Mouse (Mus musculus): Measurements from ENCODE around the gene Cyth3.
A peak's percentile ranks its signal among the peaks of the same experiment; 100 is the strongest.

Cyth3 gene

GRCm38 (mm10) chr5:143635358-143635757 lies 13.1 kb downstream of the Cyth3 start:
- no peak for DNase-seq (ENCODE audit: low spot score in 2 of 2)

GRCm38 (mm10) chr5:143636173-143636572 lies 13.9 kb downstream of the Cyth3 start:
- no peak for DNase-seq (ENCODE audit: low spot score in 2 of 2)

DNA sequence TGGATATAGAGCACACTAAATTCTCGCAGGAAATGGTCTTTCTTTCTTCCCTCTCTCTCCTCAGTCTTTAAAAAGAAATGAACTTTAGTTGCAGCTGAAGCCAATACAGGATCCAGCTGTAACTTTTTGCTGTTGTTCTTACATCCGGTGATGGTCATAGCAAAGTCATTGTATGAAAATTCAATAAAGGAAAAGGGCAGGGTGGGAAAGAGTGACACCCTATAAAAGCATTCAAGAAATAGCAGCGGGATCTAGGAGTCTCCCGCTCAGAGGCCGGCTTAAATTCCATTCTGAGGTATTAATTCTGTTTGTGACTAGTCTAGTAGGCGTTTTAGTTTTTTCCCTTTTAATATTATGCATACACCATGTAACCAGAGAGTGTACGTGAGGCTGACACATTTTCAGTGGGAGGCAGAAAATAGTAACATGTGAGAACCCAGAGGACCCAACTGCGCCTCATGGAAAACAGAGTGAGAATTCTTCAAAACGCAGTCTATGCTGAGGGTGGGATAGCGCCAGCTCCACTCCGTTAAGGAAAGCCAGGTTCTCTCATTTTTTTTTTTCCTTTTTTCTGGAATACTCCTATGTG lies 15.7 kb downstream of the Cyth3 start:
- DNase-seq (ENCODE audit: low spot score in 2 of 2): no peak

DNA sequence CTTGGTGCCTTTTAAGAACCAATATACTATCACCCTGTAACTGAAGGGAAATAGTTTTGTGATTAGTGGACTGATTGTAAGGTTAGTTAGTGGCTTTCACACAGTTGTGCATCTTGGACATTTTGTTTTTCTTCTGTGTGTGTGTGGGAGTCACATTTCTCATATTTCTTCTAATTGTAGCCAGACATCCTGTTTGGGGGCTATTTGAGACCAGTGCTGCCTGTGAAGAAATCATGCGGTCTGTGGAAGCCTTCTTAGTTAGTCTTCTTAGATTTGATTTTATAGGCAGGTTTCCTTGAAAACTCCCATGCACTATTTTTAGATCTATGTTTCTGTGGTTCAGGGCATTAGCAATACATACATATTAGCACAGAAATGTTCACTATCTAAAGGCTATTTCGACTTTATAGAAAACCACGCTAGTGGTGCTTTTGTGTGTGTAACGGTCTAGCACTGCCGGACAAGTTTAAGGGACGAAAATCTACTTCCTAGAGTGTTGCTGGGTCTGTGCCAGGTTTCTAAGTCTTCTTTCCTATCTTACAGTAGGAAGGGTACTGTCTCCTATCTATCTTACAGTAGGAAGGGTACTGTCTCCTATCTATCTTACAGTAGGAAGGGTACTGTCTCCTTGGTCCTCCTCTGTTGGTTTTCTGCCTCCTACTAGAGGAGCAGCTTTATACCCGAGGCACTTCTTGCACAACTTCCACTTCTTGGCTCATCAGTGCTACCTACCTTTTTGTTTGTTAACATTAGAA lies 16.4 kb downstream of the Cyth3 start:
- no peak for DNase-seq (ENCODE audit: low spot score in 2 of 2)

DNA sequence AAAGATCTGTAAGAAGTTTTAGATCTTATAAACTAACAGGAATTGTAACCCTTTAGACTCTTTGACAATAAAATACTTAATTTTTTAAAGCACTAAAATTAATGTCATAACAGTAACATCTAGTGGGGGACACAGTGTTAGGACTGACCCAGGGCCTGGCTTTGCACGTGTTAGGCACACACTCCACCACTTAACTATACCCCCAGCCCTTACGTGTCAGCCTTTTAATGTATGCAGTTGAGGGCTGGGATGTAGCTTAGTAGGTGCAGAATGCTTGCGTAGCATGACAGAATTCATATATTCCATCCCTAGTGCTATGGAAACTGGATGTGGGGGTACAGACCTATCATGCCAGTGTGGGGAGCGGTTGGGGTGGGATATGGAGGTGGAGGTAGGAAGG lies 17.1 kb downstream of the Cyth3 start:
- DNase-seq (ENCODE audit: low spot score in 2 of 2): no peak

DNA sequence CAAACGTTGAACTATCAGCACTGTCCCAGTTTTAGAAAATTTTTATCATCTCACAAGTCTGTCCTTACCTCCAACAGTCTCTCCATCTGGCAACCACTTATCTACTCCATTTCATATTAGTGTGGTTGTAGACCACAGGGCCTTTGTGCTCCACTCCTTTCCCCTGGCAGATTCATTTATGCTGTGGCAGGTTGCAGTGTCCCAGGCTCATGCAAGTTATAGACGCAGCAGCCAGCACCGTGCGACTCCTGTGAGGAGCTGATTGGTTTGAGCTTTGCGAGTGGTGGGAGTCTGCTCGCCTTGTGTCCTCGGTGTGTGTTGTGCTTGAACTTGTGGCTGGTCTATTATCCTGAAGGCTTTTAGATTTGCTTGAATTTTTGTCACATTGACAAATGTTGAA lies 17.6 kb downstream of the Cyth3 start:
- no peak for DNase-seq (ENCODE audit: low spot score in 2 of 2)

DNA sequence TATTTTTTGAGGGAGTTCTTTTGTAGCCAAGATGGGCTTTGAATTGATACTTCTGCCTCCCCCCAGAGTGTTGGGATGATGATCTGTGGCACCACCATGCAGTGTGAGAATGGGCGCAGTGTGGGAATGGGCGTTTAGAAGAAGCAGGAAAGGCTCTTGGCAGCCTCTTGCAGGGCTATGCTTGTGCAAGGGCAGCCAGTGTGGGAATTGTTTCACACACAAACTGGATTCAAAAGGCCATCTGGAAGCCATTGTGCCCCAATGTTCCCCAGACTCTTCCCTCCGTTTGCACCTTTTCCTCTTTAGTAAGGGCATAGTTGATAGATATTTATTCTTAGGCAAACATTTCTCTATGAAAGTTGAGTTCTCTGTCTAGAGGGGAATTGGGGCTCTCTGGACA lies 19.3 kb downstream of the Cyth3 start:
- DNase-seq (ENCODE audit: low spot score in 2 of 2): no peak

- DNase-seq (ENCODE audit: low spot score in 2 of 2): no peak
Measured at GRCm38 (mm10) chr5:143642262-143642831, 20.1 kb downstream of the Cyth3 start.

DNA sequence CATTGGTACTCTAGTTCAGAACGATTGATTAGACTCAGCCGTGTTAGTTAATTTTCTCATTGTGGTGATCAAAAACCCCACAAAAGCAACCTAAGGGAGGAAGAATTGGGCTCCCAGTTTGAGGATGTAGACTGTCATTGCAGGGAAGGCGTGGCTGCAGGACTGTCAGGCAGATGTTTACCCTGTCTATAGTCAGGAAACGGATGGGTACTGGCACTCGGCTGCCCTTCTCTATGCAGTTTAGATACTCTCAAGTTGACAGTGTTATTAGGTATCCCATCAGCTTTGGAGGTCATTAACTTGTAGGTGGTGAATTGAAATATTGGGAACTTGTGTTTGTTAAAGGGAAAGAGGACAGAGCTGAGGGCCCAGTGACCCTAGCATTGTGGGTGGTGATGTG lies 23.7 kb downstream of the Cyth3 start:
- DNase-seq (ENCODE audit: low spot score in 2 of 2): no peak

DNA sequence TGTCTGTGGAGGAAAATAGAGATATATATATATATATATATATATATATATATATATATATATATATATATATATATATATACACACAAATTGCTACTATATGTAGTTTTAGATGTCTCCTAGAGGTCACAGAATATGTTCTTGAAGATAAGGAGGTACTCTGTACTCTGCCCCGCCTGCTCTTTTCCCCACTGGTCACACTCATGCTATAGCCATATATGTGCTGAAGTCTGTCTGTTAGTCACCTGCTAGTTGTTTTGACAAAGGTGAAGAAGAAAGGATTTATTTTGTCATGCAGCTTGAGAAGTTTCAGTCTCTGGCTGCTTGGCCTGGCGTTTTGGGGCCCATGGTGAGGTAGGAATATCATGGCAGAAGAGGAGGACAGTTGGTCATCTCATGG lies 25.2 kb downstream of the Cyth3 start:
- no peak for DNase-seq (ENCODE audit: low spot score in 2 of 2)

DNA sequence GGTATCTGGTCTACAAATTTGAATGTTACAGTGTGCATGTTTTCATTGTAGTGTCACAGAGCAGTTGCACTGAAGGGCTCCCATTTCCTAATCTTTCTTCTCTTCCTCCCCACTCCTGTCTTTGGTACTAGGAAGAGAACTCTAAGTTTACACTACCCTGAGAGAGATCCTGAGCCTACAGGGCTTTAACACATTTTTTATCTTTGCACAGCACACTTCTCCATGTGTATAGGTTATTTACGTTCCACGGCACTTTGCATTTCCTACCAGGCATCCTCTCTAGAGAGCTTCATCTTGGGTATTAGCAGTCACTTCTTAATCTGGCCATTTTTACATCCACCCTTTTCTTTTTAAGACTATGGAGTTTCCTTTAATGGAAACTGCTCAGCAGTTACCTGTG lies 25.8 kb downstream of the Cyth3 start:
- DNase-seq (ENCODE audit: low spot score in 2 of 2): no peak

DNA sequence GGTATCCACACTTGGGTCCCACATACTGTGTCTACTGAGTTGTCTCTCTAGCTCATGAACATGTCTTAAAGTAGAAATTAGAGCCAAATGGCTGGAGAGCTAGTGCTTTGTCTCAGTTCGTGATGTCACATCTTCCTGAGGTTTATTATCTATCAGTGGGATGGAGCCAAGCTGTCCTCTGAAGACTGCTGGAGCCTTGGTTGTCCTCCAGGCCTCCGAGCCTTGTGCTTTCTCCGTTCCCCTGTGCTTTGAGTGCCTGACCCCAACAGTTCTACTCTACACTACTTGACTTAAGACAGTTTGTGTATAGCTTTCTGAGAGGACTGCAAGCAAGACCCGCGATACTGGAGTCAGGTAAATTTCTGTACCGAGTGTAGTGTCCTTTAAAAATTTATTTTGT lies 26.9 kb downstream of the Cyth3 start:
- no peak for DNase-seq (ENCODE audit: low spot score in 2 of 2)

- no peak for DNase-seq (ENCODE audit: low spot score in 2 of 2)
Measured at GRCm38 (mm10) chr5:143651855-143652631, 29.8 kb downstream of the Cyth3 start.

GRCm38 (mm10) chr5:143653497-143653896 lies 31.2 kb downstream of the Cyth3 start:
- no peak for DNase-seq (ENCODE audit: low spot score in 2 of 2)

DNA sequence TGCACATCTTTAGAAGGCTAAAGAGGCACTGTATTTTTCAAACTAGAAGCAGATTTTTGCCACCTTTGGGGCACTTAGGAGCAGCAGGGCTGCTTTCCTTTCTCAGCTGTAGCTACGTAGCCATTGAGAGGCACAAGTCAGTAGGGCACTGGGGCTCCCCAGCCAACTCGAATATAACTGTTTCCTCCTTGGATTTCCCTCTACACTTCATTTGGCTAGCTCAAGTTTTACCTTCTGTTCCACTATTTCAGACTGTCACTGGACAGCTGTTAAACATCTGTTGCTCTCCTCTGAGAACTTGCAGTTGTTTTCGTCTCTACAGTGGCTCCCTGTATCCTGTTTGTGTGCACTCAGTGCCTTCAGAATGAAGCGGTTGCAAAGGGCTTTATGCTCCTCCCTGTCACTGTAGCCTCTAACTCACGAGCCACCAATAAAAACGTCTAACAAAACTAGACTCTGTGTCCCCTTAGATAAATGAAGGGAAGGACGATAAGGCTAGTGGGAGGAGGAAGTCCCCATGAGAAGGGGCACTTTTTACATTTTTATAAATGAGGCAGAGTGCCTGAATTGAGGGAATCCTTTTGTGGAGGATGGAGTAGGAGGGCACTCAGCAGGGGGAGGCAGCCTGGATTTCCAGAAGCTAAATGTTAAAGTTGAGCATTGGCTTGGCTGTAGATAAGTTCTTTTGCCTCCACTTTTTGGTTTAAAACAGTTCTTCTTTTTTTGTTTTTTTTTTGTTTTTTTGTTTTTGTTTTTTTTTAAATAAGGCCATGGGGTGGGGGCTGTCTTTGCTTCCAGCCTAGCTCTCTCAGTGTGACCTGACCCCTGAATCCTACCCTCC lies 32.6 kb downstream of the Cyth3 start:
- peak in 1 of 2 experiments; percentile 42 for DNase-seq (ENCODE audit: low spot score in 2 of 2)

DNA sequence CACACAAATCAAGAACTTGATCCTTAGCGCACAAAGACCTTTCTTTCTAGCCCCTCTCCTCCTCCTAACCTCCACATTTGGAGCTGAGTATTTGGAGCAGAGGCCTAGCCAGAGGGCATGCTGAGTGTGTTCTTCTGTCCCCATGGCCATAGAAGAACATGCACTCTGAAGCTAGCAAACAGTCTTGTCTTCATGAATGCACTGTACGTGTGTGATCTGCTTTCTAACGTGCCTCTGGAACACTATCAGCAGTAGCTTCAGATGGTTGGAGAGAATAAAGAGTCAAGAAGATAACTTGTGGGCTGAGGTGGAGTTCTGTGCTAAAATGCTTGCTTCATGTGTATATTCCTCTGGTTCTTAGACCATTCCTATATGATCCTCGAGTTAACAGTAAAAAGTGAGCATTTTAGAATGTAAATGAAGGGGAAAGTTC lies 33.3 kb downstream of the Cyth3 start:
- no peak for DNase-seq (ENCODE audit: low spot score in 2 of 2)

DNA sequence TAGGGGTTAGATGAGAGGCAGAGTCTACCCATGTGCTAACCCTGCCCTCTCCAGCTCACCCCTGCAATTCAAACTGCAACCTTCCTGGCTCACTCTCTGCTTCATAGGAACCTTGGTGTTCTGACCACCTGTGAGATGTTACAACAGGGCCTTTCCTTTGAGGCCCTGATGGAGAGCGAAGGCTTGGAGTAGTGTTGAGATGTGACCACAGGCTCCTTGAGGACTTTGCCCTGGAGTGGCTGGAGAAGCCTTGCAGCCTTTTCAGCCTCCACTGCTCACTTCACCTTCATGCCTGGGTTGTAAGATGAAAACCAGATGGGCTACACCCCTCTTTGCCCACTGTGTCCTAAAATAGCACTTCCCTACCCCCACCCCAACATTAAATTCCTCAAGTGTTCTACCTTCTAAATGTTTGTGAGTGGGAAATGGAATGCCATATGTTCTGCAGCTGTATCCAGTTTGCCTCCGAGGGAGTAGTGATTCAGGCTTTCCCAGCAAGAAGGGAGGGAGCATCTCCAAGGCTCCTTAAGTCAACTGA lies 34.5 kb downstream of the Cyth3 start:
- peak in 1 of 2 experiments; percentile 8 for DNase-seq (ENCODE audit: low spot score in 2 of 2)

- no peak for DNase-seq (ENCODE audit: low spot score in 2 of 2)
Measured at GRCm38 (mm10) chr5:143659021-143659523, 36.8 kb downstream of the Cyth3 start.

GRCm38 (mm10) chr5:143663074-143663687 lies 40.9 kb downstream of the Cyth3 start:
- no peak for DNase-seq (ENCODE audit: low spot score in 2 of 2)

DNA sequence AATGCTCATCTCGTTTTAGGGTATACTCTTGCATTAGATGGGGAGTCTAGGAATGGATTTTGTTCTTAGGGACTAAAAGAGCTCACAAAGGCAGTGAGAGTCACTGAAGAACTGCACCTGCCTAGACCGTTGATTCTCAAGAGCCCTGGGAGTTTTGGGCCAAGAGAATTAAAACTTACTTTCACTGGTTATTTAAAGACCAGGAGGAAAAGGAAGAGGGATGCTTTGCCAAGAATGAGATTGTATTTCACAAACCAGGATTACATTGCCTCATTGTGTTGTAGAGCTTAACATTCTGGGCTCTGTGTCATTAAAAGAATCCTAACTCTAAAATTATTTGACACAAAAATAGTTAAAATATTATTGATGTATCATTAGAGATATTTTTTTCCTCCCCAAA lies 43.3 kb downstream of the Cyth3 start:
- no peak for DNase-seq (ENCODE audit: low spot score in 2 of 2)

DNA sequence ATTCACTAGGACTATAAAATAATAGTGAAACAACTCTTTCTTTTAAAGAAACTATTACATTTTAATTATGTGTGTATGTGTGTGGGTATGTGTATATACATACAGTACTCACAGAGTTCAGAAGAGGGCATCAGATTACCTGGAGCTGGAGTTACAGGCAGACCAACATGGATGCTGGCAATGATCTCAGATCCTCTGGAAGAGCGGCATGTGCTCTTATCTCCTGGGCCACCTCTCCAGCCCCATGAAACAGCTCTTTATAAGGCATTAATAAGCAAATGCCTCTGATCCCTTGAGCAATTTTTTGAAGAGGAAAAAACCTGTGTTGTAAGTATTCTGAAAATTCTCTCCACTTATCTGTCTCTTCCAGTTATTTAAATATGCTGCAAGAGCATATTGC lies 43.8 kb downstream of the Cyth3 start:
- no peak for DNase-seq (ENCODE audit: low spot score in 2 of 2)
